Mouse (Mus musculus) C2C12 (cell line): ENCODE measurements around the gene Gas7.

ENCODE experiments used
- CEBPB ChIP-seq: IDR thresholded peaks from one replicate; pipeline ENCODE4 v1.6.1; 2011; ENCODE audit warnings: low read depth, mild to moderate bottlenecking, control low read depth, moderate library complexity
- CTCF ChIP-seq: IDR thresholded peaks from one replicate; pipeline ENCODE4 v1.5.1; 2011; ENCODE audit not compliant: control insufficient read depth, insufficient read depth, insufficient read length
- MAX ChIP-seq: IDR thresholded peaks from one replicate; pipeline ENCODE4 v1.6.1; 2011; ENCODE audit warnings: mild to moderate bottlenecking, control low read depth
- MYOD1 ChIP-seq: IDR thresholded peaks from one replicate; pipeline ENCODE4 v1.6.1; 2011; ENCODE audit warnings: low read depth; ENCODE audit not compliant: control insufficient read depth, insufficient read length
- MYOG ChIP-seq: IDR thresholded peaks from one replicate; pipeline ENCODE4 v1.6.1; 2011; ENCODE audit not compliant: control insufficient read depth, insufficient read length; ENCODE audit errors: extremely low read depth
- USF1 ChIP-seq: IDR thresholded peaks from one replicate; pipeline ENCODE4 v1.6.1; 2011; ENCODE audit warnings: low read depth, mild to moderate bottlenecking, control low read depth, moderate library complexity

DNA sequence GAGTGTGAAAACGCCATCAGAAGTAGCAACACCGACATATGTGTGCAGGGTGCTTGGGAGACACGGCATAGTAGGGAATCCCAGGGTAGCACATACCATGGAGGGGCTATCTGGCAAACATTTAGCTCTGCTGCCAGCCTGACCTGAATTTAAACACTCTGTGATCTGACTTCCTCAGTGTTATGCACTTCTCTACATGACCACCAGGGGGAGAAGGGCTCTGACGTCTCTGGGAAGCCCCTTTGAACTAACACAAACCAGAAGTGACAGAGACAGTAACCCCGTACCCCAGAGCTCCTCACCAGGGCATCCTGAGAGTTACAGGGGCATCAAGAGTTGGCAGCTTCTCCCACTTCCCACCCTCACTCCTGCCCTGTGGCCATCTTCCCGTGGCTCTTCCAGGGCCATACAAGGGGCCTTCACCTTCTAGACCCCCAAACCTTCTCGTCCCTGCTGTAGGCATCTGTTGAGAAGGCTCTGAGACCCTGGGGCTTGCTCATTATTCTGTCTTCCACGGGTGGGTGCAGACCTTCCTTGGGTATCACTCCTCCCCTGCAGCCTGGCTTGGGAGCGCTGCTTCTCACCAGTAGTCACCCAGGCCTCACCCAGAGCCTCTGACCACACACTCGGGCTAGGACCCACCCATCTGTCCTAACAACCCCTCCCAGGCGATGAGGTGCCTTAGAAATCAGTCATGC lies 202.6 kb downstream of the Gas7 start:
- TF ChIP-seq MYOG (no peak), CTCF (no peak), MAX (no peak), USF1 (no peak), CEBPB (no peak), MYOD1 (no peak)
